Mouse (Mus musculus) hindbrain, embryonic 13.5 days (tissue): ENCODE results near the gene Slc2a12. TPM values are rescaled to one million over a fixed set of nuclear protein-coding genes. Genes with fewer than 3 reads are reported as not detected.

Experiments
- ATAC-seq: fragments of 200-750 bp; cut with Nextera tagmentation; 2 replicates; pipeline ENCODE4 v1.8.0; 2017; ENCODE audit warnings: moderate TSS enrichment; ENCODE audit not compliant: low FRiP score
- H3K27ac ChIP-seq: fragments of 300-500 bp; sonication (generic); 2 replicates; pipeline ENCODE4 v1.5.1; 2015; ENCODE audit warnings: inconsistent platforms, mild to moderate bottlenecking, moderate library complexity
- H3K27me3 ChIP-seq: fragments of 300-500 bp; sonication (generic); 2 replicates; pipeline ENCODE4 v1.6.1; 2015; ENCODE audit warnings: mild to moderate bottlenecking, inconsistent platforms
- H3K36me3 ChIP-seq: fragments of 300-500 bp; sonication (generic); 2 replicates; pipeline ENCODE4 v1.6.1; 2015; ENCODE audit warnings: mild to moderate bottlenecking, inconsistent platforms
- H3K4me1 ChIP-seq: fragments of 300-500 bp; sonication (generic); replicated peaks from 2 replicates; pipeline ENCODE4 v1.6.1; 2015; ENCODE audit warnings: inconsistent platforms
- H3K4me2 ChIP-seq: fragments of 300-500 bp; sonication (generic); 2 replicates; pipeline ENCODE4 v1.6.1; 2015; ENCODE audit warnings: inconsistent platforms, mild to moderate bottlenecking, moderate library complexity
- H3K4me3 ChIP-seq: fragments of 300-500 bp; sonication (generic); 2 replicates; pipeline ENCODE4 v1.5.1; 2015; ENCODE audit warnings: mild to moderate bottlenecking, inconsistent platforms
- H3K9ac ChIP-seq: fragments of 300-500 bp; sonication (generic); 2 replicates; pipeline ENCODE4 v1.6.1; 2015; ENCODE audit warnings: mild to moderate bottlenecking, inconsistent platforms
- H3K9me3 ChIP-seq: fragments of 300-500 bp; sonication (generic); 2 replicates; pipeline ENCODE4 v1.6.1; 2016; ENCODE audit warnings: inconsistent platforms
- WGBS: fragments of 180-500 bp; shearing (Covaris S2); methylation state at CpG from one replicate; pipeline ENCODE4 v1.1.7; 2015; 5-methylcytosine and 5-hydroxymethylcytosine counted together
- polyA plus RNA-seq: library from polyadenylated mRNA; unstranded; fragments of >200 nt; fragmentation: Nextera tagmentation; extraction: Ambion mirVana; gene quantifications from 2 replicates; pipeline ENCODE4 v1.2.1, GENCODE M21; 2015

The Slc2a12 gene
- polyA plus RNA-seq = 4.2 and 5.2 TPM in 2 replicates

DNA sequence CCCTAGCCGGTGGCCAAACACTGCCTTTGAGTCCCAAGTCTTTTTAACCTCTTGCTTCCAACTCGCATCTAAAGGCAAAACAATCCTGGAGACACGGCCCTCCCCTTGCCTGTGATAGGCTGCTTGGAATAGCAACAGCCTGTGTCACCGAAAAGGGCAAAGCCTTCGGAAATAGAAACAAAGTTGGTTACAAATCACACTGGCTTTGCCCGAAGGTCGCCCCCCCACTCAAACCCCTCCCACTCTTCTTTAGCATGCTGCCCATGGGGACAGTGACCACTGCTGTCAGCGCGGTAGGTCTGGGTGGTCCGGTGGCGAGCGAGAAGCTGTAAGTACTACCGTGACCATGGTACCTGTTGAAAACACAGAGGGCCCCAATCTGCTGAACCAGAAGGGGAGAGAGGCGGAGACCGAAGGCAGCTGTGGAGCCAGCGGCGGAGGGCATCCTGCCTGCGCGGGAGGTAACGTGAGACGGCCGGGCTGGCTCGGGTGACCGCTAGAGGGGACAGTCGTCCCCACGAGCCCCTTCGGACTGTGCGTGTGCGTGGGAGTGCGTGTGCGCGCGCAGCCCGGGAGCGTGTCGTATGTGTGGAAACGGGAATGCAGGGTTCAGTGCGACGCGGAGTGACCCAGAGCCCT, at the start of gene Slc2a12:
Gene Slc2a12 (plus strand): TSS at position 159 of the 639 bp plus-strand sequence.
- ATAC-seq = peak; percentile 86
- H3K4me2 ChIP-seq = peak within 1 kb of the TSS; percentile 88
- H3K9ac ChIP-seq = peak within 1 kb of the TSS; percentile 70
- no peaks in the 10 kb centered on the region for H3K36me3 ChIP-seq
- 1% methylated on average over 40 of the region's 40 CpGs for WGBS
- H3K9me3 ChIP-seq = no peaks in the 10 kb centered on the region
- H3K27me3 ChIP-seq = no peaks in the 10 kb centered on the region
- peak within 1 kb of the TSS; percentile 66 for H3K27ac ChIP-seq
- peak within 1 kb of the TSS; percentile 50 for H3K4me3 ChIP-seq
- peaks cover 9% of the 10 kb centered on the region for H3K4me1 ChIP-seq

- WGBS = 86% methylated on average over 8 of the region's 8 CpGs
Observed at GRCm38 (mm10) chr10:22598908-22599480, 45.8 kb upstream of the Slc2a12 start.

GRCm38 (mm10) chr10:22601046-22601445, 43.8 kb upstream of the Slc2a12 start:
- Histone ChIP-seq H3K36me3 (no peaks in the 10 kb centered on the region), H3K27me3 (no peaks in the 10 kb centered on the region), H3K9ac (no peak overlapping the region), H3K9me3 (no peaks in the 10 kb centered on the region), H3K4me1 (no peaks in the 10 kb centered on the region), H3K4me3 (no peak overlapping the region), H3K4me2 (no peak overlapping the region), H3K27ac (no peak overlapping the region)
- 83% methylated on average over 6 of the region's 6 CpGs for WGBS
- ATAC-seq = no peak

More at GRCm38 (mm10) chr10:22598908-22599480, 45.8 kb upstream of the Slc2a12 start:
- Histone ChIP-seq H3K4me2 (no peak overlapping the region), H3K27ac (no peak overlapping the region), H3K9ac (no peak overlapping the region), H3K9me3 (no peaks in the 10 kb centered on the region), H3K4me3 (no peak overlapping the region), H3K4me1 (no peaks in the 10 kb centered on the region), H3K27me3 (no peaks in the 10 kb centered on the region), H3K36me3 (no peaks in the 10 kb centered on the region)
- ATAC-seq = no peak

GRCm38 (mm10) chr10:22604801-22605200, 40.0 kb upstream of the Slc2a12 start:
- H3K4me3 ChIP-seq = no peak overlapping the region
- no peak overlapping the region for H3K9ac ChIP-seq
- peaks cover 12% of the 10 kb centered on the region for H3K4me1 ChIP-seq
- H3K4me2 ChIP-seq = no peak overlapping the region
- H3K36me3 ChIP-seq = no peaks in the 10 kb centered on the region
- WGBS = 89% methylated on average over 2 of the region's 2 CpGs
- no peaks in the 10 kb centered on the region for H3K27me3 ChIP-seq
- no peaks in the 10 kb centered on the region for H3K9me3 ChIP-seq
- ATAC-seq = no peak
- no peak overlapping the region for H3K27ac ChIP-seq

- no peak overlapping the region for H3K4me3 ChIP-seq
- ATAC-seq = peak; percentile 25; the same call in 1 of the 2 replicates
- 0 out of 2 replicates have a peak overlapping the region, but pooled peaks have one; percentile 35 for H3K27ac ChIP-seq
Observed at GRCm38 (mm10) chr10:22608273-22608672, 36.5 kb upstream of the Slc2a12 start.

DNA sequence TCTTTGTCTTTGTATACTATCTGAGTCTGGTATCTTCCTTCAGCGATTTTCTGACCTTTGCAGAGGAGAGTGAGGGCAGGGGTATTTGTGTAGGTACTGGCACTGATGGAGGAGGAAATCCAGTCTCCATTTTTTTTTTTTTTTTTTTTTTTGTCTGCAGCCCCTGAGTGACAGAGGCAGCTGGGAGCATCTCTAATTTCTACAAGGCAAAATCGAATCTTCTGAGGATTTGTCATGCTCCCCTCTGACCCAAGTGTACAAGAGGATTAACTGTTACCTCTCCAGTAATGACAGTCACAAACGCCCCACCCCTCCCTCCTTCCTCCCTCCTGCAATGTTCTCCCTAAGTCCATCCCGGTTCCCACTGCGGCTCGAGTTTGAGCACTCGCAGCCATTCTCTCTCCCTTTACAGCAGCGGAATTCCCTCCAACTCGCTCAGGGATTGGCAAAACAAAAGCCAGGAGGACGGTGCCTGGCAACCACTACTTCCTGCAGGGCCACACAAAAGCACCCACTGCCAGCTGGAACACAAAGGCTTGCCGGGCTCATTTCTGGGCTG, 35.9 kb upstream of the Slc2a12 start:
- Histone ChIP-seq H3K9ac (peak overlapping the region; percentile 49), H3K4me3 (peak overlapping the region; percentile 24), H3K4me1 (peaks cover 12% of the 10 kb centered on the region), H3K9me3 (no peaks in the 10 kb centered on the region), H3K27ac (peak overlapping the region; percentile 69), H3K4me2 (peak overlapping the region; percentile 53), H3K36me3 (no peaks in the 10 kb centered on the region), H3K27me3 (no peaks in the 10 kb centered on the region)
- 1% methylated on average over 11 of the region's 11 CpGs for WGBS
- peak; percentile 68 for ATAC-seq

More at GRCm38 (mm10) chr10:22608273-22608672, 36.5 kb upstream of the Slc2a12 start:
- H3K27me3 ChIP-seq = no peaks in the 10 kb centered on the region
- H3K9ac ChIP-seq = 0 out of 2 replicates have a peak overlapping the region, but pooled peaks have one; percentile 49
- WGBS = 80% methylated on average over 5 of the region's 5 CpGs
- no peaks in the 10 kb centered on the region for H3K9me3 ChIP-seq
- no peak overlapping the region for H3K4me2 ChIP-seq
- H3K36me3 ChIP-seq = no peaks in the 10 kb centered on the region
- peaks cover 12% of the 10 kb centered on the region for H3K4me1 ChIP-seq

DNA sequence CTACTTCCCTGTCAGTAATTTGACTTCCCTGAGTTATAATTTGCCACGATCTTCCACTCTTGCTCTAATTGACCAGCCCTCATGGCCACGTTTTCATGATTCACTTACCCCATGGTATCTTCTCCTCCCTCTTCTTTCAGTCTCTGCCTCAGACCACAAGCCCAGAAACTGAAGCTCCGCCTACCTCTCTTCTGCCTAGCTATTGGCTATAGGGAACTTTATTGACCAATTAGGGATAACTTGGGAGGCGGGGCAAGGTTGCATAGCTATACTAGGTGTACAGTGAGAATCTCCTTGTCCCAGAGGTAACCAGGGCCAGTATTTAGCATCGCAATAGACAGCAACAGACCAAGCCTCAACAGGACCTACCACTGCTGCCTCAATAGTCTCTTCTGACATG, 31.5 kb upstream of the Slc2a12 start:
- no peak overlapping the region for H3K27ac ChIP-seq
- H3K36me3 ChIP-seq = no peaks in the 10 kb centered on the region
- no peak overlapping the region for H3K9ac ChIP-seq
- no peak overlapping the region for H3K4me3 ChIP-seq
- ATAC-seq = no peak
- no peak overlapping the region for H3K4me2 ChIP-seq
- peaks cover 16% of the 10 kb centered on the region for H3K4me1 ChIP-seq
- no peaks in the 10 kb centered on the region for H3K9me3 ChIP-seq
- WGBS = 91% methylated on average over 5 of the region's 5 CpGs
- H3K27me3 ChIP-seq = no peaks in the 10 kb centered on the region

DNA sequence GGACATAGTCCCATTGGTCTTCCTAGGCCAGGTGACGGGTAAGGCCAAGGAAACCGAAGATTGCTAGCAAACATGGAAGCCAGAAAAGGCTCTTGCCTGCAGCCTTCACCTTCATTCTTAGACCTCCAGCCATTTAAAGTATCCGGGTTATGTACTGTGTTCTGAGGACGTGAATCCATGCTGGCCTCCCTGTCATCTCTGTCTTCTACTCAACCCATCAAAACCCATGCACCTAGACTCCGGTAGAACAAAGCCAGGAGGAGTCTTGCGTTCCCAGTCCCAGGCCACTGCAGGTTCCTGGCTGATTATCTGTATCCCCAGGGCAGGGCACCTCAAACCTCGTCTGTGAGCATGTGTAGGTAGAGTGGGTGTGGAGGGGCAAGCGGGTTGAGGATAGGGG, 30.3 kb upstream of the Slc2a12 start:
- H3K4me1 ChIP-seq = peaks cover 5% of the 10 kb centered on the region
- ATAC-seq = no peak
- H3K4me2 ChIP-seq = no peak overlapping the region
- no peak overlapping the region for H3K9ac ChIP-seq
- H3K36me3 ChIP-seq = no peaks in the 10 kb centered on the region
- WGBS = 92% methylated on average over 8 of the region's 8 CpGs
- H3K4me3 ChIP-seq = no peak overlapping the region
- no peaks in the 10 kb centered on the region for H3K27me3 ChIP-seq
- no peaks in the 10 kb centered on the region; the same call in 1 of the 2 replicates for H3K9me3 ChIP-seq
- H3K27ac ChIP-seq = no peak overlapping the region

- Histone ChIP-seq H3K27me3 (no peaks in the 10 kb centered on the region), H3K4me1 (peaks cover 5% of the 10 kb centered on the region), H3K4me2 (no peak overlapping the region), H3K27ac (no peak overlapping the region), H3K36me3 (no peaks in the 10 kb centered on the region), H3K9ac (no peak overlapping the region), H3K4me3 (no peak overlapping the region), H3K9me3 (no peaks in the 10 kb centered on the region; the same call in 1 of the 2 replicates)
- no peak for ATAC-seq
- 41% methylated on average over 10 of the region's 10 CpGs for WGBS
Observed at GRCm38 (mm10) chr10:22615309-22615708, 29.5 kb upstream of the Slc2a12 start.

DNA sequence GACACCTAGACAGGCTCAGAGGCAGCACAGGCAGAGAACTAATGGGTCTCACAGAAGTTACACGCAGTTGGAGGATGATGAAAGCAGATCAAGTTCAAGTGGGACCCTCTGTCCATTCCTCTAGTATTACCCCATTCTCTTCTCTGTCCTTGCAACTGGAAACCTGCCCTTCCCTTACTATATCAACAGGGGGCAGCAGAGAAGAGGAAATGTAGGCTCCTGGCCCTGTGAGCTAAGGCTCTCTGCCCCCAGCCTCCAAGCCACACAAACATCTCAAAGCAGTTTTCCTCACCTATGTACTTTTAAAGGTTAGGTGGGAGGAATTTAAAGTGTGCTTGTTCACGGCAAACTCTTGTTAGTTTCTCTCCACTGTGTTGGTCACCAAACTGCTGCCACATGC, 26.0 kb upstream of the Slc2a12 start:
- H3K36me3 ChIP-seq = no peaks in the 10 kb centered on the region
- H3K9me3 ChIP-seq = no peaks in the 10 kb centered on the region; the same call in 1 of the 2 replicates
- no peak overlapping the region for H3K4me2 ChIP-seq
- peaks cover 5% of the 10 kb centered on the region for H3K4me1 ChIP-seq
- WGBS = 74% methylated on average over 2 of the region's 2 CpGs
- no peak overlapping the region for H3K9ac ChIP-seq
- H3K27ac ChIP-seq = no peak overlapping the region
- H3K4me3 ChIP-seq = no peak overlapping the region
- no peaks in the 10 kb centered on the region for H3K27me3 ChIP-seq
- no peak for ATAC-seq

GRCm38 (mm10) chr10:22628832-22629231, 16.0 kb upstream of the Slc2a12 start:
- no peaks in the 10 kb centered on the region for H3K27me3 ChIP-seq
- H3K4me3 ChIP-seq = no peak overlapping the region
- no peaks in the 10 kb centered on the region for H3K36me3 ChIP-seq
- H3K9ac ChIP-seq = no peak overlapping the region
- ATAC-seq = no peak; the same call in 1 of the 2 replicates
- no peaks in the 10 kb centered on the region for H3K9me3 ChIP-seq
- no peak overlapping the region for H3K4me2 ChIP-seq
- no peak overlapping the region for H3K27ac ChIP-seq
- 79% methylated on average over 1 of the region's 1 CpGs for WGBS
- peaks cover 3% of the 10 kb centered on the region; the same call in 1 of the 2 replicates for H3K4me1 ChIP-seq

DNA sequence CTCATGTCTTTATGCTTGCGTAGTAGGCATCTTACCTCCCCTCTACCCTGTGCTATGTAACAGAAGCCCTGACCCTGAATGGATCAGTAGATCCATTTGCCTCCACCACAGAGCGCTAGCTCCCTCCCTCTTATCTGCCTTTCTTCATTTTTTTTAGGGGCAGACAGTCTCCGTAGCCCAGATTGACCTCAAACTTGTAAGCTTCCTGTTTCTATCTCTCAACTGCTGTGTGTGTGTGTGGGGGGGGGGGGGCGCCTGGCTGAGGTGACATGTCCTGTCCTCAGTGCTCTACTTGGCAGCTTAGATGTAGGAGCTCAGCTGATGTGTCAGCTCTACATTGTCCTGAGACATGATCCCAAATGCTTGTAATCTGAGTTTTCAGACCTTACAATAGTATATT, 13.7 kb upstream of the Slc2a12 start:
- Histone ChIP-seq H3K9me3 (no peaks in the 10 kb centered on the region), H3K27ac (no peak overlapping the region), H3K36me3 (no peaks in the 10 kb centered on the region), H3K4me1 (peaks cover 3% of the 10 kb centered on the region; the same call in 1 of the 2 replicates), H3K4me2 (no peak overlapping the region), H3K9ac (no peak overlapping the region), H3K4me3 (no peak overlapping the region), H3K27me3 (no peaks in the 10 kb centered on the region)
- ATAC-seq = no peak
- 81% methylated on average over 4 of the region's 4 CpGs for WGBS
